Mouse (Mus musculus) T-cell, adult 66 days (primary cell): ENCODE measurements around the gene Faf2. TPM values are rescaled to one million over a fixed set of nuclear protein-coding genes. Genes with fewer than 3 reads are reported as not detected.

Experiments used
- total RNA-seq, 2 experiments: library from RNA; stranded (reverse); gene quantifications; 3 replicates in 1 of 2; 4 replicates in 1 of 2; pipeline ENCODE4 v1.2.4; 2023

The Faf2 gene
- total RNA-seq = 10 to 100 TPM; 49.8 to 67.3 TPM

GRCm38 (mm10) chr13:54621155-54621932 is at the start of gene Faf2:
Gene Faf2 (plus strand): TSS chr13:54621784.

DNA sequence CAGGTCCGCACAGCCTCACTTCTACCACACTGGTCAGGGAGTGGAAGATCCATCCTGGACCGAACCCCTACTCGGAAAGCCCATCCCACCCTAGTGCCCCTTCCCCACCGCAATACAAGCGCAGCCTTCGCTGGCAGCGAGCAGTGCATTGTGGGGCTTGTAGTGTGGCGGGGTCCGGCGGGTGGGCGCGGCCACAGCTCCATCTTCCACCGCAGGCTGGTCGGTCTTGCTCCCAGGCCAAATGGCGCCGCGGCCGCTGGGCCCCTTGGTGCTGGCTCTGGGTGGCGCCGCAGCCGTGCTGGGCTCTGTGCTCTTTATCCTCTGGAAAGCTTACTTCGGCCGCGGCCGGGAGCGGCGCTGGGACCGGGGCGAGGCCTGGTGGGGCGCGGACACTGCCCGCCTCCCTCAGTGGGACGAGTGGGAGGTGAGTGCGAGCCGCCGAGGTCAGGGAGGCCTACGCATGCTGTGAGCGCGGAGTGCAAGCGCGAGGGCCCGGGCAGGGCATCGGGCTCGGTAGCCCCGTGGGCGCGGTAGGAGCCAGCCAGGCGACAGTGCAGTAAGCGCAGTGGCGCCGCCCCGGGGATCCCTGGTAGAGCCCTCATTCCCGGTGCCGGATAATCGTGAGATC is 46.6 kb upstream of the Faf2 start, which contains the start of gene Arl10:
Gene Arl10, plus strand, starts transcription at position 162 of the 628 bp plus-strand sequence.

DNA sequence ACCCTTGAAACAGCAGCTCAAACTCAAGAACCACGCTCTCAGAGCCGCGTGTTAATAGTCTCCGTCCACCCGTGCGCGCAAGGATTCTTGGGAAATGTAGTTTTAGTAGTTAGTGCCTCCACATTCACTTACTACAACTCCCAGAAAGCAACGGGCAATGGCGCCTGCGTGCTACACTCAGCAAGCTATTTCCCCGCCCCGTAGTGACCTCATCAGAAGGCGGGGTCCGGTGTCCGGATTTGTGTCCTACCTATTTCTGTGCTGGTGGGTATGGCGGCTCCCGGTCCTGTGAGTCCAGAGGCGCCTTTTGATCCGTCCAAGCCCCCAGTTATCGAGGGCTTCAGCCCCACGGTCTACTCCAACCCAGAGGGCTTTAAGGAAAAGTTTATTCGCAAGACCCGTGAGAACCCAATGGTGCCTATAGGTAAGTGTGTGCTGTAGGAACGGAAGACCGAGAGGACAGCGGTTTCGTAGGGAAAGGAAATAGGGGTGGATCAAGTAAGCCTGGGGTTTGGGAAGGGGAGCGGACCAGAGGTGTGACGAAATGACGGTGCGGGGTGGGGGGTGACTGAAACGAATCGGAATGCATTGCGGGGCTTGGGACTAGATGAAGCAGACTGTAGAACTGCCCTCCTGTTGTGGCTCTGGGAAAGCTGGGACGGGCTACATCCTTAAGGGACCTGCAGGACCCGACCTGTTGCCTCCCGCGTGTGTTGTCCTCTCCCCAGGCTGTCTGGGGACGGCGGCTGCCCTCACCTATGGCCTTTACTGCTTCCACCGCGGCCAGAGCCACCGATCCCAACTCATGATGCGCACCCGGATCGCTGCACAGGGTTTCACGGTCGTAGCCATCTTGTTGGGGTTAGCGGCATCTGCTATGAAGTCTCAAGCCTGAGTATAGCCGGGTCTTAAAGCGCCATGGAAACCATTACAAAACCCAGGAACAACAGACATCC is 31.3 kb upstream of the Faf2 start, which contains the start of the genes Nop16 and Higd2a:
Gene Nop16, minus strand, starts transcription at position 95 of the 956 bp plus-strand sequence.
Gene Higd2a, plus strand, starts transcription at position 212 of the 956 bp plus-strand sequence.

DNA sequence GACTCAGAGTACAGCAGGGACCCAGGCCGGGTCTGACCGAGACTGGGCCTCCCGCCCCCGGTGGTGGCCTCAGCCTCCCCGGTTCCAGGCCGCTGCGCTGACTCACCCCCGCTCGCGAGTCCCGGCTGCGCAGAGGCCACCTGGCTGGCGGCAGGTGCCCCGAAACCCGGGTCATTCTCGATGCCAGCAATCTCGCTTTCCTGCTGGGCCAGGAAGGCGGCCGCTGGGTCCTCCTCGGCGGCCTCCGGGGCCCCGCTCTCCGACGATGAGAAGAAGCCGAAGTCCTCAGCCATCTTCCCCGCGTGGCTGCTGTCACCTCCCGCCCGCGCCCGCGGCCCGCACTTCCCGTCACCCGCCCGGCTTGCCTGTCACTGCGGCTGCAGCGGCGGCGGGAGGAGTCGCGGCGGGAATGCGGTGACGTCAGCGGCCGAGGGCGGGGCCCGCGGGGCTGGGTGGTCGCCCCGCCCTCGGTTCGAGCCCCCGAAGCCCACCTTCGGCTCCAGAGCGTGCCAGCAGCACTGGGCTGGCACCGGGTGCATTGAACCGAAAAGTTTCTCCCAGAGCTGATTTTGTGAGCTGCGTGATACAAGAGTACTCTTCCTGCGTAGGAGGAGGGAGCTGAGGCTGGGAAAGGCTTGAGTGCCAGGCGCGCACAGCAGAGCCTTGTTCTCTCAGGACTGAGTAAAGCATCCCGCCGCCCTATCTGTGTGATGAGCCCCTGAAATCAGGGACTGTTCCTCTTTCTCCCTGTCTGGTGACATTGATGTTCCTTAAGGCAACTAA is 10.4 kb upstream of the Faf2 start, which contains the start of gene Cltb:
Gene Cltb, minus strand, starts transcription at position 373 of the 783 bp plus-strand sequence.

GRCm38 (mm10) chr13:54693558-54694347 is 72.2 kb downstream of the Faf2 start, which contains the start of gene Rnf44:
Gene Rnf44 (minus strand): TSS chr13:54693907.

DNA sequence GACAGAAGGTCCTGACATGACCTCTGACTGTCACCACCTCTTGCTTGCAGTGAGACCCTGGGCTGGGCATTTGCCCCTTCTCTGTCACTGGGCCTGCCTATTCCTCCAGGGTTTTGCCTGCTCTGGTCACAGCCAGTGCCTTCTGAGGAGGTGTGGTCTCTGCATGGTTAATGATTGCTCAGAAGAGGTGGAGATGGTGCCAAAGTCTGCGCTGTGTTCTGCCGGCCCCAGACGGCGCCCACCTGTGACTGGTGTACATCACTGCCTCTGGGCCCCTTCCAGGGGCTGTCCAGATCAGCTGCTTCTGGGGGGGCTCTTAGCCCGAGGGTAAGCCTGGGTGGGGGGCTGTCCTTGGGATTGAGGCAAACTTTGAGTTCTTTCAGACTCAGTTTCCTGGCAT is 79.7 kb downstream of the Faf2 start, which contains the start of gene Cdhr2:
Gene Cdhr2, plus strand, starts transcription at position 219 of the 400 bp plus-strand sequence.

Other genes with a start within 250 kb of the Faf2 start
- 10 to 100 TPM; 34.0 to 35.1 TPM for gene Thoc3, start 152.9 kb upstream of the Faf2 start, total RNA-seq
- gene Simc1, start 118.0 kb upstream of the Faf2 start, total RNA-seq = 10 to 100 TPM; 30.9 to 33.8 TPM
- 10 to 100 TPM; 37.7 to 46.2 TPM for gene 4833439L19Rik, start 56.3 kb upstream of the Faf2 start, total RNA-seq
- 1 to 10 TPM; 1.9 to 3.9 TPM for gene Arl10, start 46.8 kb upstream of the Faf2 start, total RNA-seq
- gene Nop16, start 31.7 kb upstream of the Faf2 start, total RNA-seq = 10 to 100 TPM; 16.2 to 25.1 TPM
- gene Higd2a, start 31.6 kb upstream of the Faf2 start, total RNA-seq = 10 to 100 TPM; 84.3 to 84.7 TPM
- gene Cltb, start 10.4 kb upstream of the Faf2 start, total RNA-seq = 10 to 100 TPM; 35.8 to 40.6 TPM
- 100 to 1,000 TPM; 223 to 234 TPM for gene Rnf44, start 72.1 kb downstream of the Faf2 start, total RNA-seq
- gene Cdhr2, start 79.7 kb downstream of the Faf2 start, total RNA-seq = not detected
- gene Gprin1, start 128.1 kb downstream of the Faf2 start, total RNA-seq = not detected
- gene Sncb, start 144.8 kb downstream of the Faf2 start, total RNA-seq = not detected
- gene Eif4e1b, start 162.2 kb downstream of the Faf2 start, total RNA-seq = not detected
- 1 to 10 TPM in 1 of 2 experiments, under 1 TPM in 1; 0.84 to 2.1 TPM for gene Tspan17, start 167.6 kb downstream of the Faf2 start, total RNA-seq